Mouse (Mus musculus) megakaryocyte, adult 5-6 weeks (primary cell): ENCODE results near the gene Bcl7b. TPM values are rescaled to one million over a fixed set of nuclear protein-coding genes. Genes with fewer than 3 reads are reported as not detected.
"Not testable (repeated sequence)": the region's sequence is repeated elsewhere in the genome, so short reads cannot be mapped to it uniquely, and the experiment has no call there.

ENCODE experiments used
- ATAC-seq: 2 replicates; pipeline ENCODE4 v1.8.0; 2016; ENCODE audit warnings: mild to moderate bottlenecking, inconsistent platforms; ENCODE audit not compliant: poor library complexity, severe bottlenecking
- total RNA-seq, 2 experiments: library from RNA; stranded (forward) in 1 of 2; stranded (reverse) in 1 of 2; fragments of 153-499, 151-499 nt in 1 of 2; fragments of 221-1000, 200-1000 nt in 1 of 2; gene quantifications; 2 replicates each; pipeline versions ENCODE4 v1.2.3 to v1.2.4; 2015 to 2017

Gene Bcl7b
- total RNA-seq, 2 experiments from 2014 or later, result 23.5 to 38.8 TPM

DNA sequence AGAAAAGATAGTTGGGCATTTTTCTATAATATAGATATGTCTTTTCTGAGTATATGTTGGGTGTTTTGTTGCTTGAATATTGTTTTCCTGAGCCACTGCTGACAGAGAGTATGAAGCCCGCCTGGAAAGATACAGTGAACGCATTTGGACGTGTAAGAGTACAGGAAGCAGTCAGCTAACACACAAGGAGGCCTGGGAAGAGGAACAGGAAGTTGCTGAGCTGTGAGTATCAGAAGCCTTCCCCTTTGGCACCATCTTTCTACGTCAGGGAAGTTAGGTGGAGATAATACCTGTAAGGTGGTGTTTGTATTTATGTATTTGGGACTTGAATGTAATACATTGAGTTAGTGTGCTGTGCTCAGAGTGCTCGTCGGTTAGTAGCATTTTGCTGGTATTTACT, 28.3 kb downstream of the Bcl7b start:
- peak; percentile 95 for ATAC-seq

DNA sequence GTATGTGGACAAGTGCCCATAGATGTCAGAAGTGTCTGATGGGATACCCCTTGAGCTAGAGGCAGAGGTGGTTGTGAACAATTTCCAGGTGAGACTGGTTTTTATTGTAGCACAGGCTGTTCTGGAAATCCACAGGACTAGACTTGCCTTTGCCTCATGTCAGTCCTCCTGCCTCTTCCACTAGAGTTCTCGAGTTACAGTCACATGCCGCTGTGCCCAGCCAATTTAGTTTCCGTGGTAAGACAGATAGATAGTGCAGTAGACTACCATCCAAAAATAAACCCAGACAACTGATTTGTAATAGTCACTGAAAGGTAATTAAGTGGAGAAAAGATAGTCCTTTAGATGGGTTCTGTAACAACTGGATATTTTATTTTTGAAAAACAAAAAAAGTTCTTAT, 34.7 kb downstream of the Bcl7b start:
- no peak for ATAC-seq

DNA sequence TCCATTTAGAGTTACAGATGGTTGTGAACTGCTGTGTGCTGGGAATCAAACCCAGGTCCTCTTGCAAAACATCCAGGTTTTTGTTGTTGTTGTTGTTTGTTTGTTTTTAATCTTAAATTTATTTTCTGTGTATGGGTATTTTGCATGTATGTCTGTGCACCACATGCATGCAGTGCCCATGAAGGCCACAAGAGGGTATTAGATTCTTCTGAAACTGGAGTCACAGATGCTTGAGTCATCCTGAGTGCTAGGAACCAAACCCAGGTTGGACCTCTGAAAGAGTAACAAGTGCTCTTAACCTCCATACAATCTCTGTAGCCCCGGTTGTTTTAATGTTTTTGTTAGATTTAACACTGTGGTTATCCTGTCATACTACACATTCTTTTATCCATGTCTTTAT, 40.1 kb downstream of the Bcl7b start:
- no peak for ATAC-seq

DNA sequence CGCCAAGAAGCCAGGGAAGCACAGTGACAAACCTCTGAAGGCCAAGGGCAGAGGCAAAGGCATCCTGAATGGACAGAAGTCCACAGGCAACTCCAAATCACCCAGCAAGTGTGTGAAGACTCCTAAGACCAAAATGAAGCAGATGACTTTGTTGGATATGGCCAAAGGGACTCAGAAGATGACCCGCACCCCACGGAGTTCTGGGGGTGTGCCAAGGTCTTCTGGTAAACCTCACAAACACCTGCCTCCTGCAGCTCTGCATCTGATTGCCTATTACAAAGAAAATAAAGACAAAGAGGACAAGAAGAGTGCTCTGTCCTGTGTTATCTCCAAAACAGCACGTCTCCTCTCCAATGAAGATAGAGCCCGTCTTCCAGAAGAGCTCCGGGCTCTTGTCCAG, 48.8 kb downstream of the Bcl7b start:
- ATAC-seq, result no peak

DNA sequence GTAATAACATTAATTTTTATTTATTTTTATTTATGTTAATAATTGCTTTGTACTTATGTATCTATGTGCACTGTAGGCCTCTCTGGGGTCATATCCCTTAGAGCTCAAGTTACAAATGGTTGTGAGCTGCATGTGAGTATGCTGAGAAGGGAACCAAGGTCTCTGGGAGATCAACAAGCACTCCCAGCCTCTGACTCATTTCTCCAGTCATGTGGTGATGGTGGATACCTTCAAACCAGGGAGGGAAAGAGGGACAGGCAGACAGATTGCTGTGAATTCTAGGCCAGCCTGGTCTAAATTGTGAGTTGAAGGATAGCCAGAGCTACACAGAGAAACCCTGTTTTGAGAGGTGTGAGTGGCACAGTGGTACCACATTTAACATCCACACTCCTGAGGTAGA, 52.9 kb downstream of the Bcl7b start:
- no peak for ATAC-seq

DNA sequence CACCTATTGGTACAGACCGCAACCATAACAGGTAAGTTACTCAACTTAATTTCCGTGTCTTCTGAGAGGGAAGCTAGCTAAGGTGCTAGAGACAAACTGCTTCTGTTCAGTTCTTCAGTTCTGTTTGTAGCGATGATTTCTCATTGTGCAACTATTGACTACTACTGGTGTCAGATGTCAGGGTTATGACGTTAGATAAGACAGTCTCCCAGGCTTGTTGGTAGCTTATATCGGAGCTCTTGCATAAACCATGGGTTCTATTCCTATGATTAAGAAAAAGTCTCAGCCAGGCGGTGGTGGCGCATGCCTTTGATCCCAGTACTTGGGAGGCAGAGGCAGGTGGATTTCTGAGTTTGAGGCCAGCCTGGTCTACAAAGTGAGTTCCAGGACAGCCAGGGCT, 54.0 kb downstream of the Bcl7b start:
- no peak for ATAC-seq

DNA sequence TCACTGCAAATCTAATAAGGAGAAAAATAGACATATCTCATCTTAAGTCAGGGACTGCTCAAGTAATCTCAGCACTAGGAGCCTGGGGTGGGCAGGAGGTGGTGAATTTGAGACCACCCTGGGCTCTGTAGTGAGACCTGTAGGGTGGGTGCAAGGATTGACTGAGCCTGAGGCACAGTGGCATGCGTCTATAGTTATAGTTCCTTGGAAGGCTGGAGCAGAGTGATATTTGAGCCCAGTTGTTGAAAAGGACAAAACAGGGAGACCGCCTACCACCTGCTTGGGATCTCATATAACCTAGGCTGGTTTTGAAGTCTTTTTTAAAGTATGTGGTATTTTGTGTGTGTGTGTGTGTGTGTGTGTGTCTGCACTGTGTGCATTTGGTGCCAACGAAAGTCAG, 56.1 kb downstream of the Bcl7b start:
- ATAC-seq, result no peak

DNA sequence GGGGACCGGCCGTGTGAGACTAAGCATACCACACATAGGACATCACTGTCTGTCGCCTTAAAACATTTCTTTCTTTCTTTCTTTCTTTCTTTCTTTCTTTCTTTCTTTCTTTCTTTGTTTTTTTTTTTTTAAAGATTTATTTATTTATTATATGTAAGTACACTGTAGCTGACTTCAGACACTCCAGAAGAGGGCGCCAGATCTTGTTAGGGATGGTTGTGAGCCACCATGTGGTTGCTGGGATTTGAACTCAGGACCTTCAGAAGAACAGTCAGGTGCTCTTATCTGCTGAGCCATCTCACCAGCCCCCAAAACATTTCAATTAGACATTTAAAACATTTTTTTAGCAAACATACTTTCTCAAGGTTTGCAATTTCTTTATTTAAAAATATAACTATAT, 57.8 kb downstream of the Bcl7b start:
- ATAC-seq, result not testable (repeated sequence)

DNA sequence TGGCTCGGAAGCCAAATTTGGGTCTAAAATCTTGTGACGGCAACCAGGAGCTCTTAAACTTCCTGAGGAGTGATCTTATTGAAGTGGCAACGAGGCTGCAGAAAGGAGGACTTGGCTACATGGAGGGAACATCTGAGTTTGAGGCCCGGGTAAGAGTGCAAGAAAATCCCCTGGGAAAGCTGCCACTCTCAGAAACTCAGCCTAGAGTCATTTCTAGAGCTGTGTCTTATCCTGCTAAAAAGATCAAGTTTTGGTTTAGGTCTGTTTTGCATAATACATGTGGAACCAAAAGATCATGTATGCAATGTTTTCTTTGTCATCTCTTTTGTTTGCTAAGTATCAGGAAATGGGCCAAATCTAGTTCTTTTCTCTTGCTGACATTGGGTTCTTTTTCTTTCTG, 62.1 kb downstream of the Bcl7b start:
- ATAC-seq, result no peak

Other genes with a start within 250 kb of the Bcl7b start
- gene Mettl27, start 235.9 kb upstream of the Bcl7b start, total RNA-seq (2015), result 0.46 and 3.0 TPM in 2 replicates
- 0.89 and 1.3 TPM in 2 replicates for gene Mettl27, start 235.9 kb upstream of the Bcl7b start, total RNA-seq (2017)
- gene Cldn4, start 221.3 kb upstream of the Bcl7b start, total RNA-seq (2015), result not detected in 2 replicates
- not detected in 2 replicates for gene Cldn4, start 221.3 kb upstream of the Bcl7b start, total RNA-seq (2017)
- gene Cldn3, start 182.1 kb upstream of the Bcl7b start, total RNA-seq (2015), result not detected in 2 replicates
- gene Cldn3, start 182.1 kb upstream of the Bcl7b start, total RNA-seq (2017), result not detected in 2 replicates
- 52.5 and 55.0 TPM in 2 replicates for gene Abhd11, start 159.1 kb upstream of the Bcl7b start, total RNA-seq (2015)
- 22.9 and 32.7 TPM in 2 replicates for gene Abhd11, start 159.1 kb upstream of the Bcl7b start, total RNA-seq (2017)
- gene Stx1a, start 144.8 kb upstream of the Bcl7b start, total RNA-seq (2015), result 0.09 TPM in 1 of 2 replicates, not detected in the other
- not detected in 2 replicates for gene Stx1a, start 144.8 kb upstream of the Bcl7b start, total RNA-seq (2017)
- gene Dnajc30, start 104.1 kb upstream of the Bcl7b start, total RNA-seq (2015), result 15.5 and 16.3 TPM in 2 replicates
- gene Dnajc30, start 104.1 kb upstream of the Bcl7b start, total RNA-seq (2017), result 3.5 and 10.0 TPM in 2 replicates
- gene Bud23, start 103.3 kb upstream of the Bcl7b start, total RNA-seq (2015), result 29.4 and 34.2 TPM in 2 replicates
- gene Bud23, start 103.3 kb upstream of the Bcl7b start, total RNA-seq (2017), result 24.2 and 27.6 TPM in 2 replicates
- gene Vps37d, start 90.0 kb upstream of the Bcl7b start, total RNA-seq (2015), result not detected in 2 replicates
- gene Vps37d, start 90.0 kb upstream of the Bcl7b start, total RNA-seq (2017), result not detected in 2 replicates
- 0.05 and 0.31 TPM in 2 replicates for gene Mlxipl, start 78.4 kb upstream of the Bcl7b start, total RNA-seq (2015)
- gene Mlxipl, start 78.4 kb upstream of the Bcl7b start, total RNA-seq (2017), result 0.45 and 0.62 TPM in 2 replicates
- gene Tbl2, start 18.6 kb upstream of the Bcl7b start, total RNA-seq (2015), result 5.5 and 5.7 TPM in 2 replicates
- 12.6 and 15.0 TPM in 2 replicates for gene Tbl2, start 18.6 kb upstream of the Bcl7b start, total RNA-seq (2017)
- gene Baz1b, start 19.0 kb downstream of the Bcl7b start, total RNA-seq (2015), result 66.1 and 71.1 TPM in 2 replicates
- gene Baz1b, start 19.0 kb downstream of the Bcl7b start, total RNA-seq (2017), result 129 and 134 TPM in 2 replicates
- not detected in 2 replicates for gene Fzd9, start 82.9 kb downstream of the Bcl7b start, total RNA-seq (2015)
- gene Fzd9, start 82.9 kb downstream of the Bcl7b start, total RNA-seq (2017), result 0.26 TPM in 1 of 2 replicates, not detected in the other
- gene Fkbp6, start 181.8 kb downstream of the Bcl7b start, total RNA-seq (2015), result not detected in 2 replicates
- not detected in 2 replicates for gene Fkbp6, start 181.8 kb downstream of the Bcl7b start, total RNA-seq (2017)
- gene Trim50, start 185.0 kb downstream of the Bcl7b start, total RNA-seq (2015), result not detected in 2 replicates
- gene Trim50, start 185.0 kb downstream of the Bcl7b start, total RNA-seq (2017), result not detected in 2 replicates
- 7.0 and 7.4 TPM in 2 replicates for gene Nsun5, start 201.7 kb downstream of the Bcl7b start, total RNA-seq (2015)
- gene Nsun5, start 201.7 kb downstream of the Bcl7b start, total RNA-seq (2017), result 10.2 and 11.9 TPM in 2 replicates
- gene Pom121, start 226.3 kb downstream of the Bcl7b start, total RNA-seq (2015), result 35.4 and 37.3 TPM in 2 replicates
- 5.2 and 7.4 TPM in 2 replicates for gene Pom121, start 226.3 kb downstream of the Bcl7b start, total RNA-seq (2017)